Mouse (Mus musculus) cerebellum, adult 11-12 months (tissue): ENCODE measurements around the gene Capza3.

Experiments
- DNase-seq: peaks from one replicate; pipeline ENCODE4 v3.0.0; 2022

Gene Capza3

GRCm38 (mm10) chr6:140040952-140041351 is at the start of gene Capza3:
Gene Capza3 (plus strand): TSS chr6:140041252.
- no peak for DNase-seq

GRCm38 (mm10) chr6:140005181-140005580 is 35.9 kb upstream of the Capza3 start:
- DNase-seq = no peak

GRCm38 (mm10) chr6:140024404-140024803 is 16.6 kb upstream of the Capza3 start:
- no peak for DNase-seq

- DNase-seq = no peak
These were observed 305 bp downstream of the Capza3 start, which contains the start of gene Plcz1 for GRCm38 (mm10) chr6:140041357-140041756. Gene Plcz1 (minus strand): TSS chr6:140041457.

GRCm38 (mm10) chr6:140051476-140051875 is 10.4 kb downstream of the Capza3 start:
- DNase-seq = no peak

- no peak for DNase-seq
These were observed 13.3 kb downstream of the Capza3 start for GRCm38 (mm10) chr6:140054271-140054928.

GRCm38 (mm10) chr6:140069177-140069576 is 28.1 kb downstream of the Capza3 start:
- DNase-seq = no peak

GRCm38 (mm10) chr6:140080933-140081332 is 39.9 kb downstream of the Capza3 start:
- DNase-seq = no peak

GRCm38 (mm10) chr6:140081739-140082138 is 40.7 kb downstream of the Capza3 start:
- no peak for DNase-seq

GRCm38 (mm10) chr6:140089855-140090254 is 48.8 kb downstream of the Capza3 start:
- no peak for DNase-seq
